Mouse (Mus musculus) urinary bladder, adult 2 months (tissue): ENCODE measurements at regions not wholly inside any gene's neighbourhood (a gene's known extent, or its start where the extent isn't known, plus 50 kb on each side); places are given as distances from the start of the nearest gene placed in this dataset.

Experiments
- DNase-seq: peaks from one replicate; pipeline ENCODE4 v3.0.0; 2022; ENCODE audit warnings: low spot score

- DNase-seq: no peak
These were observed 51.5 kb upstream of the Ryk start for GRCm38 (mm10) chr9:102782926-102783850.

- DNase-seq: peak; percentile 87
These were observed 50.2 kb upstream of the Ryk start for GRCm38 (mm10) chr9:102784329-102785026.
